Mouse (Mus musculus): ENCODE data around the gene Olfr1344. TPM values are rescaled to one million over a fixed set of nuclear protein-coding genes. Genes with fewer than 3 reads are reported as not detected.

Gene Olfr1344
- total RNA-seq (2021) (not detected), polyA plus RNA-seq (2012; rRNA removed) (0.15 TPM in 1 of 2 replicates, not detected in the other)
- long read RNA-seq = 0 reads

DNA sequence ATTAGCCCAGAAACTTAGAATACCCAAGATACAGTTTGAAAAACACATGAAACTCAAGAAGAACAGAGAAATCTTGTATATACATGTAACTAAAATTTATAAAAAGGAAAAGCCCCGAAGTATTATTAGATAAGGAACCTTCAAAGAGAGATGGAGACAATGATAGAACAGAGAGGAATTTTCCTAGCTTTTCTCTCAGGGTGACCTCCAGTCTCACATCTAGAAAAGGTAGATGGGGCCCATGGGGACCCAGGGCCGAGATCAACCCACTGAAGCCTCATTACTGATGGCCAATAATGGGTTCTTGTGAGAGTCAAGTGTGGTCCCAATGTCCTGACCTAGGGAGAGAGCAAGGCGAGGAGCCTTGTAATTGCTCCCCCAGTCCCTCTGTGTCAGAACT, at the start of gene Olfr1344:
Gene Olfr1344 (plus strand): TSS at position 301 of the 400 bp plus-strand sequence.
- Histone ChIP-seq H3K9ac (ENCODE audit: low read depth, low read length) (no peak within 1 kb of the TSS), H3K79me2 (replicated peaks; ENCODE audit: control insufficient read depth, insufficient read depth, low read length) (no peaks in the 10 kb centered on the region), H3K27me3 (ENCODE audit: control insufficient read depth, insufficient read depth, low read length) (no peaks in the 10 kb centered on the region), H3K36me3 (ENCODE audit: control insufficient read depth, insufficient read depth, low read length) (no peaks in the 10 kb centered on the region), H3K4me1 (ENCODE audit: control insufficient read depth, insufficient read depth, low read length) (no peaks in the 10 kb centered on the region), H3K4me3 (no peak within 1 kb of the TSS), H3K27ac (no peak within 1 kb of the TSS)
- intact Hi-C loops (cut with DNase I) = loop anchor here (10.0 kb wide), 1 partner anchor 256 kb away; the partner anchor contains the start of gene Zim1
- DNase-seq = no peak
- WGBS = 52% methylated on average over 3 of the region's 3 CpGs
- TF ChIP-seq EP300 (IDR thresholded peaks at IDR 0.05; ENCODE audit: insufficient read depth, low read depth, low read length) (no peak), POLR2A (IDR thresholded peaks at IDR 0.05; ENCODE audit: insufficient read depth, low read depth, low read length) (no peak), CTCF (IDR thresholded peaks at IDR 0.05) (no peak)

DNA sequence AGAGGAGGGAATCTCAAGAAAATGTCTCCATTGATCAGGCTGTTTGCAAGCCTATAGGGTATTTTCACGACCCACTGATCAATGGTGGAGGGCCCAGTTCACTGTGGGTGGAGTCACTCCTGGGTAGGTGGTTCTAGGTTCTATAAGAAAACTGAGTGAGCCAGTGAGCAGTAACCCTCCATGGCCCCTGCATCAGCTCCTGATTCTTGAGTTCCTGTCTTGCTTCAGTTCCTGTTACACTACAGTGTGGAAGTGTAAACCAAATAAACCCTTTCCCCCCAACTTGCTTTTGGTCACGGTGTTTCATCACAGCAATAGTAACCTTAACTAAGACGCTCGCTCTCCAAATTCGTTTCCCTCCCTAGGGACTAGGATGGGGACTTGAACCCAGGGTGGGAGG, 49.5 kb upstream of the Olfr1344 start:
- Histone ChIP-seq H3K36me3 (ENCODE audit: control insufficient read depth, insufficient read depth, low read length) (no peaks in the 10 kb centered on the region), H3K27ac (no peak overlapping the region), H3K79me2 (replicated peaks; ENCODE audit: control insufficient read depth, insufficient read depth, low read length) (no peaks in the 10 kb centered on the region), H3K27me3 (ENCODE audit: control insufficient read depth, insufficient read depth, low read length) (no peaks in the 10 kb centered on the region), H3K9ac (ENCODE audit: low read depth, low read length) (no peak overlapping the region), H3K4me3 (no peak overlapping the region), H3K4me1 (ENCODE audit: control insufficient read depth, insufficient read depth, low read length) (no peaks in the 10 kb centered on the region)
- WGBS = 82% methylated on average over 5 of the region's 5 CpGs
- no peak for TF ChIP-seq POLR2A (IDR thresholded peaks at IDR 0.05; ENCODE audit: insufficient read depth, low read depth, low read length)
- TF ChIP-seq CTCF (IDR thresholded peaks at IDR 0.05) = no peak
- TF ChIP-seq EP300 (IDR thresholded peaks at IDR 0.05; ENCODE audit: insufficient read depth, low read depth, low read length) = no peak
- intact Hi-C loops (cut with DNase I) = no loop called here
- DNase-seq = no peak

DNA sequence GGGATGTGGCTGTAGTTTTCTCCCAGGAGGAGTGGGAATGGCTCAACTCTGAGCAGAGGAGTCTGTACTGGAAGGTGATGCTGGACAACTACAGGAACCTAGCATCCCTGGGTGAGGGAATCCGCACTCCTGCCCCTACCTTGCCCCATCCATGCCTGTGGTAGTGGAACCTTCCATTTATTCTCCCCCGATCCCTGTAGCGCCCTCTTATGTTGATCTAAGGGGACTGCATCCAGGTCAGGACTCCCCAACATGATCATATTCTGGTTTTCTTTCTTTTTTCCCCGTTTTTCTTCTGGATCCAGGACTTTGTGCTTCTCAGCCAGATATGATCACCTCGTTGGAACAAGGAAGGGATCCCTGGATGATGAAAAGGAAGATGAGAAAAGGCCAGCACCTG, 49.0 kb upstream of the Olfr1344 start:
- Histone ChIP-seq H3K36me3 (ENCODE audit: control insufficient read depth, insufficient read depth, low read length) (no peaks in the 10 kb centered on the region), H3K27me3 (ENCODE audit: control insufficient read depth, insufficient read depth, low read length) (no peaks in the 10 kb centered on the region), H3K4me3 (no peak overlapping the region), H3K9ac (ENCODE audit: low read depth, low read length) (no peak overlapping the region), H3K27ac (no peak overlapping the region), H3K4me1 (ENCODE audit: control insufficient read depth, insufficient read depth, low read length) (no peaks in the 10 kb centered on the region), H3K79me2 (replicated peaks; ENCODE audit: control insufficient read depth, insufficient read depth, low read length) (no peaks in the 10 kb centered on the region)
- TF ChIP-seq POLR2A (IDR thresholded peaks at IDR 0.05; ENCODE audit: insufficient read depth, low read depth, low read length) (no peak), CTCF (IDR thresholded peaks at IDR 0.05) (0 out of 2 replicates have a peak, but pooled peaks have one; percentile 2)
- WGBS = 71% methylated on average over 5 of the region's 5 CpGs
- intact Hi-C loops (cut with DNase I) = no loop called here
- DNase-seq = no peak

DNA sequence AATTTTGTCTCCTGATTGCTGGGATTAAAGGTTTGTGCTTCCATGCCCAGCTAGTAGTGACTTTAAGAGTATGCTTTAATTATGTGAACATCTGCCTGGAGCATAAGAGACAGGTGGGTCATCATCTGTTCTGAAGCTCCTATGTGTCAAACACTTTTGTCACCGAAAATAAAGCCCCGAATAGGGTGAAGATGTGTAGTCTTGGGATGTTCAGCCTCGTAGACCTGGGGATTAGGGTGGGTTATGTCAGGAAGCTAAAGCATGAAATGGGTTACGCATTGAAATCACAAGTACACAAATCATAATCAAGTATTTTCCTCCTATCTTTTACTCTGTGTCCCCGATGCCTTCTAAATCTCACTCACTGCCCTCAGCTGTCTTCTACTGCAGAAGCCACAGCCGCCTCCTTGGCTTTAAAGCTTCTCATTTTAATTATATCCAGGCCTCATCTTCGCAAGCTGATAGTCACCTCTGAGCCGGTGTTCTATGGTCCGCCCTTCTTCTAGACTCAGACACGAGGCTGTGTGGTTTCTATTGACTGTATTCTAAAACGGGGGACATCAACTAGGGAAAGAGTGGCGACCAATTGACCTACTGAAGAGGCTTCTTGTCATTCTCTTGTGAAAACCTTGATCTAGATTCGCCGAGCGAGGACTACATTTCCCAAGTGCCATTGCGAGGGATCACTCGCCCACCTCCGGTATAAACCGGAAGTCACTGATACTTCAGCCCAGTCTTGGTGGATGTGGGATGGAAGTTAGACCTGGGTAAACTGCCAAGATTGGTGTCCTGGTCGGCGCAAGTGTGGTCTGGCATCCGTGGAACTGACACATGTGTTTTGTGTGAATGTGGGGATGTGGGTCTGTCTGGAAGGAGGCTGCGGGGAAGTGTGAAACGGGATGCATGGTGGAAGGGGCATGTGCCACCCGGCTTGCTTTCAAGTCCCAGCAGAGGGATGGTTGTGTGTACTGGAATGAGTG, 40.2 kb upstream of the Olfr1344 start, which contains the start of gene Smim17:
Gene Smim17 (plus strand): TSS at position 720 of the 980 bp plus-strand sequence.
- intact Hi-C loops (cut with DNase I) = loop anchor here (1.0 kb wide), 1 partner anchor 15 kb away; the partner anchor contains the start of gene Zfp28
- TF ChIP-seq EP300 (IDR thresholded peaks at IDR 0.05; ENCODE audit: insufficient read depth, low read depth, low read length) (no peak), POLR2A (IDR thresholded peaks at IDR 0.05; ENCODE audit: insufficient read depth, low read depth, low read length) (0 out of 2 replicates have a peak, but pooled peaks have one; percentile 24)
- no peaks in the 10 kb centered on the region for H3K79me2 ChIP-seq (replicated peaks; ENCODE audit: control insufficient read depth, insufficient read depth, low read length)
- DNase-seq = peak; percentile 39 to 53
- peak within 1 kb of the TSS; percentile 39 for H3K9ac ChIP-seq (ENCODE audit: low read depth, low read length)
- H3K4me1 ChIP-seq (ENCODE audit: control insufficient read depth, insufficient read depth, low read length) = no peaks in the 10 kb centered on the region; the same call in 1 of the 2 replicates
- 25% methylated on average over 25 of the region's 25 CpGs for WGBS
- peak within 1 kb of the TSS; percentile 39 for H3K4me3 ChIP-seq
- H3K27ac ChIP-seq = no peak within 1 kb of the TSS
- H3K27me3 ChIP-seq (ENCODE audit: control insufficient read depth, insufficient read depth, low read length) = no peaks in the 10 kb centered on the region
- H3K36me3 ChIP-seq (ENCODE audit: control insufficient read depth, insufficient read depth, low read length) = no peaks in the 10 kb centered on the region; the same call in 1 of the 2 replicates

DNA sequence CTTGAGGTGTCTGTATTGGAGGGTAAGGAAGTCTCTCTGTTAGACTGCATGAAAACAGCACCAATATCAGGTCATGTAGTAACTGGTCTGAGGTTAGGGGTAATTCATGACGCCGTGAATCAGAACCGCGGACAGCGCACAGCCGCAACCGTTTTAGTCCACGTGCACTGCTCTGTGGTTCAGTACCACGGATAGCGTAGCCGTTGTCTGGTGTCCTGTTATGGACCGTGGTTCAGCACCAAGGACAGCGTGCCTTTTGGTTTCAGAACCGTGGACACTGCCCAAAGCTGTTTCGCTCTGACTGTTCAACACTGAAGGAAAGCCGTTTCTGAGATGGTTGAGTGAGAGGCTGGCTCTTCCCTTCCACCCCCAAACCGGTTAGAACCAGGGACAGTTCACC, 28.4 kb upstream of the Olfr1344 start, which contains the start of gene Gm20715:
Gene Gm20715 (plus strand): TSS at position 235 of the 400 bp plus-strand sequence.
- Histone ChIP-seq H3K27me3 (ENCODE audit: control insufficient read depth, insufficient read depth, low read length) (no peaks in the 10 kb centered on the region), H3K4me1 (ENCODE audit: control insufficient read depth, insufficient read depth, low read length) (no peaks in the 10 kb centered on the region), H3K9ac (ENCODE audit: low read depth, low read length) (no peak within 1 kb of the TSS), H3K79me2 (replicated peaks; ENCODE audit: control insufficient read depth, insufficient read depth, low read length) (no peaks in the 10 kb centered on the region; the same call in 1 of the 2 replicates), H3K36me3 (ENCODE audit: control insufficient read depth, insufficient read depth, low read length) (no peaks in the 10 kb centered on the region), H3K4me3 (no peak within 1 kb of the TSS), H3K27ac (no peak within 1 kb of the TSS)
- WGBS = 1% methylated on average over 17 of the region's 17 CpGs
- TF ChIP-seq EP300 (IDR thresholded peaks at IDR 0.05; ENCODE audit: insufficient read depth, low read depth, low read length) = peak; percentile 99
- TF ChIP-seq CTCF (IDR thresholded peaks at IDR 0.05) = no peak
- no peak for TF ChIP-seq POLR2A (IDR thresholded peaks at IDR 0.05; ENCODE audit: insufficient read depth, low read depth, low read length)
- intact Hi-C loops (cut with DNase I) = loop anchor here (5.0 kb wide), 1 partner anchor 48 kb away; the partner anchor contains the start of gene Zfp78
- DNase-seq = peak; percentile 89 to 91
